Mouse (Mus musculus): Measurements from ENCODE around the gene Cntn5. TPM values are rescaled to one million over a fixed set of nuclear protein-coding genes. Genes with fewer than 3 reads are reported as not detected.

Gene Cntn5
- polyA plus RNA-seq, 1 experiment from 2014 or later = 0.67 TPM

Small RNA genes lying within 50 kb of the gene (microRNA-seq; reads per million reads assigned to microRNA genes)
- gene Gm24496 = not detected
- not detected for gene Gm25086
- gene Gm26195 = not detected
- gene Mir6237 = not detected

All from lung, embryonic 15.5 days (tissue).